Mouse (Mus musculus): ENCODE results near the gene Zdhhc17. TPM values are rescaled to one million over a fixed set of nuclear protein-coding genes. Genes with fewer than 3 reads are reported as not detected.
A peak's percentile ranks its signal among the peaks of the same experiment; 100 is the strongest.

Zdhhc17 gene
- polyA plus RNA-seq, 1 experiment: 83.2 TPM

DNA sequence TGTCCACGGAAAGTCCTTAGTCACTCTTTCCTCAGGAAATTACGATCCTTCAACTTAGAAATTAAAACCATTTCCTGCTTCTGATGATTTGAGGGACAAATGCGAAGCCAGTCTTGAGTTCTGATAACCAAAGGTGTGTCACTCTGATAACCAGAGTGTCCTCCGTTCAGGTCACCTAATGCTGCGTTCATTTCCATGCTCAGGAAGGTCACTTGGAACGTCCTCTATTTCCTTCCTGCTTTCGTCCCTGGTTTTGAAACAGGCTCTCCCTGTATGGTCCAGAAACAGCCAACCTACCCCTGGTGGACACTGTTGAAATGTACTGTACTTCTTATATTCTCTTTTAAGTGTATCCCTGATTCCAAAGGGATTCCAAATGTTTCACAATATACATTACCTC lies 74.3 kb downstream of the Zdhhc17 start:
- TF ChIP-seq POLR2A (IDR thresholded peaks at IDR 0.05; ENCODE audit: extremely low read depth, insufficient read depth, low read length) (no peak), CTCF (IDR thresholded peaks at IDR 0.05; ENCODE audit: extremely low read depth, insufficient read depth, low read length) (no peak)
- Histone ChIP-seq H3K4me1 (ENCODE audit: control insufficient read depth, insufficient read depth, low read length) (peaks cover 3% of the 10 kb centered on the region), H3K27ac (ENCODE audit: insufficient read depth, low read length) (no peak overlapping the region), H3K4me3 (ENCODE audit: insufficient read depth, low read length) (no peak overlapping the region)

DNA sequence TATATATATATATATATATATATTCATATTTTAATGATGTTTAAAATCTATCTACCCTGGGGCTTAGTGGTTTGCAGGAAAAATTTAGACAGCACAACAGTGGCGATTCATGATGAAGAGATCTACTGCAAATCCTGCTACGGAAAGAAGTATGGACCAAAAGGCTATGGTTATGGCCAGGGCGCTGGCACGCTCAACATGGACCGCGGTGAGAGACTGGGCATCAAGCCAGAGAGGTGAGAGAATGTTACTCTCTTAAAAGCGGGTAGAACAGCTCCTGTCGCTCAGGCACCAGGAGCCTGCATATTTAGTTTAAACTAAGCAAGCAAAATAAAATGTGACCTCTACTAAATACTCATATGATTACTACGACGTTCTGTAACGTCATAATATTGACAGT lies 74.9 kb downstream of the Zdhhc17 start:
- no peak for TF ChIP-seq POLR2A (IDR thresholded peaks at IDR 0.05; ENCODE audit: extremely low read depth, insufficient read depth, low read length)
- TF ChIP-seq CTCF (IDR thresholded peaks at IDR 0.05; ENCODE audit: extremely low read depth, insufficient read depth, low read length): no peak
- Histone ChIP-seq H3K27ac (ENCODE audit: insufficient read depth, low read length) (no peak overlapping the region), H3K4me3 (ENCODE audit: insufficient read depth, low read length) (no peak overlapping the region), H3K4me1 (ENCODE audit: control insufficient read depth, insufficient read depth, low read length) (peaks cover 3% of the 10 kb centered on the region)

DNA sequence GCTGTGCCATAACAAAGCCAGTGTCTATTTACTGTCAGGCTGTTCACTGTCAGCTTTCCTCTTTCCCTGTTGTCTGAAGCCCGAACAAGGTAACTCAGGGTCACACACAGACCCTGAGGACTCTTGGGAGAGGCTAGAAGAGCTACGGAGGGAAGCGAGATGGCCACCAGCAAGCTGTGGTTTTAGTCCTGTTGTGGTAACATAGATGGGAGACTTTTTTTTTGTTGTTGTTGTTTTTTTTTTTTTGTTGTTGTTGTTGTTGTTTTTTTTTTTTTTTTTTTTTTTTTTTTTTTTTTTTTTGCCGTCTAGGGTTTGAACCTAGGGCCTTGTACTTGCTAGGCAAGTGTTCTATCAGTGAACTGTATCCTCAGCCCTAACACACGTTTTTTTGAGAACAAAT lies 76.4 kb downstream of the Zdhhc17 start:
- TF ChIP-seq CTCF (IDR thresholded peaks at IDR 0.05; ENCODE audit: extremely low read depth, insufficient read depth, low read length) (no peak), POLR2A (IDR thresholded peaks at IDR 0.05; ENCODE audit: extremely low read depth, insufficient read depth, low read length) (no peak)
- Histone ChIP-seq H3K4me3 (ENCODE audit: insufficient read depth, low read length) (no peak overlapping the region), H3K27ac (ENCODE audit: insufficient read depth, low read length) (no peak overlapping the region), H3K4me1 (ENCODE audit: control insufficient read depth, insufficient read depth, low read length) (peaks cover 2% of the 10 kb centered on the region; the same call in 1 of the 2 replicates)

DNA sequence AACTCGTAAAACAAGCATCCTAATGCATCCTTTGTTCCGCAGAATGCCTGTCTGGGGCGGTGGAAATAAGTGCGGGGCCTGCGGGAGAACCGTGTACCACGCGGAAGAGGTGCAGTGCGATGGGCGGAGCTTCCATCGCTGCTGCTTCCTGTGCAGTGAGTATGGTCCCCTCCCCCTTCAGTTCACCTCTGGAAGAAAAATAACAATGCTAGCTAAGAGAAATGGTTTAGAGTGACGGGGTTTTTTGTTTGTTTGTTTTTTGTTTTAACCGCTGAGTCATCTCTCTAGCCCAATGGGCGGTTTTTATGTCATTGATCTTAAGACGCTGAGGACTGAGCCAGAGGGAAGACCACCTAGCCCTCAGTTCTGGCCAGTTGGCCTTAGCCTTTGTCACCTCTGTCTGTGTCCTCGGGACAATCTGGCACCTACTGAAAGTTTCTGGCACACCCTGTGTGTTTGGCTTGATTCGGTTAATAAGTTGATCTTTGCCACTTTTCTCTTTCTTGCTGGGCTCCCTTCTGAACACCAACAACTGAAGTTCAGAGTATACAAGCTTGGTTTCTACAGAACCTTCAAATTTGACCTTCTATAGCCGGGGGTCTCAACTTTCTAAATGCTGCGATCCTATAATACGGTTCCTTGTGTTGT lies 77.9 kb downstream of the Zdhhc17 start:
- peak overlapping the region; percentile 1; the same call in 1 of the 2 replicates for H3K4me3 ChIP-seq (ENCODE audit: insufficient read depth, low read length)
- H3K27ac ChIP-seq (ENCODE audit: insufficient read depth, low read length): no peak overlapping the region
- TF ChIP-seq POLR2A (IDR thresholded peaks at IDR 0.05; ENCODE audit: extremely low read depth, insufficient read depth, low read length) (0 out of 2 replicates have a peak, but pooled peaks have one; percentile 20), CTCF (IDR thresholded peaks at IDR 0.05; ENCODE audit: extremely low read depth, insufficient read depth, low read length) (no peak)

DNA sequence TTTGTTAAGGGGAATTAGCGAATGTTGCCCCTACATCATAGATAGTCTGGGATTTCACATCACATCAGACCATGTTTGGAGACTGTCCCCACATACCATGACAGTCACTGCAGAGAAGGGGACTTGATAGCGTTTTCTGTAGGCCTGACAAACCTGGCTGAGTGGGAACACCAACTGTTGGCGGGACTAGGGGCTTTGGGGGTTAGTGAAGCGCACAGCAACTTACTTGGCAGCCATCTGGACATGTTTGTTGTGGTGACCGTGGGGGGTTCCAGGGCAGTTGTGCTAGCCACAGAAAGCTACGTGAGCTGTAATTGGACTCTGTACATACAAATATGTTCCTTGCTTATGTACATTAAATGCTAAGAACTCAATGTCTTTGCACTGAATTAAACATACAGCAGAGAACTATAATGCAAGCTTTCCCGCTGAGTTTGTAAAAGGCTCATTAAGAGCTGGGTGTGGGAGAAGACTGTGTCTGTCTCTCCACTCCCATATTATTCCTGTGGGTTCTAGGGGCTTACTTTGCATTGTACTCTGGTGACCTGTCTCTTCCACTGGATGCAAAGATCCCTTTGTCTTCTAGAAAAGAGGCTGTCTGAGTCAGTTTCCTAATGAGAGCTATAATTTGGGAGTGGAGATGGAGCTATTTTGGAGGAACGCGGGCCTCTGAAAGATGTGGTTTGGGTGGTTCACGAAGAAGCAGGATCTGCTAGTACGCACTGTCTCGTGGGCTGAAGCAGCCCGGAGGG lies 78.6 kb downstream of the Zdhhc17 start:
- Histone ChIP-seq H3K4me3 (ENCODE audit: insufficient read depth, low read length) (peak overlapping the region; percentile 1; the same call in 1 of the 2 replicates), H3K4me1 (ENCODE audit: control insufficient read depth, insufficient read depth, low read length) (no peaks in the 10 kb centered on the region), H3K27ac (ENCODE audit: insufficient read depth, low read length) (no peak overlapping the region)
- TF ChIP-seq CTCF (IDR thresholded peaks at IDR 0.05; ENCODE audit: extremely low read depth, insufficient read depth, low read length) (no peak), POLR2A (IDR thresholded peaks at IDR 0.05; ENCODE audit: extremely low read depth, insufficient read depth, low read length) (no peak)

More for the DNA sequence above, 77.9 kb downstream of the Zdhhc17 start:
- no peaks in the 10 kb centered on the region for H3K4me1 ChIP-seq (ENCODE audit: control insufficient read depth, insufficient read depth, low read length)

DNA sequence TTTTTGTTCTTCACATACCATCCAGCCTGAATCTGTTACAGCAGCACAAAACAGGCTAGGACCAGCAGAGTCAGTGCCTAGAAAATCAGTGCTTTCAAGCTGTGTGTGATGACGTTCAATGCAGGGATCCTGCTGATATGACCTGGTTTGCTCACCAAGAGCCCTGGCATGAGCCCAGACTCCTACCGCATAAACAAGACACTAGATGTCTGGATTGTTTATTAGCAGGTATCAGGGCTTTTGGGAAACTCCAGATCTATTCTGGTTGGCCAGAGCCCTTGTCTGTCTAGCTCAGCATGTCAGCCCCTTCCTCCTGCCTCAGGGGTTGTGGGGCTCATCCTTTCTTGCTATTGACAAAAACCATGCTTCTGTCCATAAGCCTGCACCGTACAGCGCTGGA lies 80.2 kb downstream of the Zdhhc17 start:
- Histone ChIP-seq H3K4me3 (ENCODE audit: insufficient read depth, low read length) (no peak overlapping the region), H3K27ac (ENCODE audit: insufficient read depth, low read length) (no peak overlapping the region)
- TF ChIP-seq POLR2A (IDR thresholded peaks at IDR 0.05; ENCODE audit: extremely low read depth, insufficient read depth, low read length): no peak
- no peak for TF ChIP-seq CTCF (IDR thresholded peaks at IDR 0.05; ENCODE audit: extremely low read depth, insufficient read depth, low read length)

DNA sequence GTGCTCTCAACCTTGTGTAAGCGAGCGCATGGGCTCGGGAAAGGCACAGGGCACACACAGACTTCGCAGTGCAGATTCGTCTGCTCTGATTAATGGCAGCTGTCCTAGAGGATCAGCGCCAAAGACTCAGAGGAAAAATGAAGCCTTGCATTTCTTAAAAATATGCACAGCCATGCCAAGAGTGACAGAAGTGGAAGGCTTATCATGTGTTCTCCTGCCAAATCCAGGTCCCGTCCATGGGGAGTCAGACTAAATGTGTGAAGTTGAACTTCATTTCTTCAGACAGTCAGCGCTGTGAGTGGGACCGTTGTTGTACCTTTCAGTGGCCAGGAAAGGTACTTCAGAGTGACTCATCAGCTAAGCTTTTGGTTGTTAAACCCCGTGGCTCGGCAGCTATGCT lies 82.4 kb downstream of the Zdhhc17 start:
- Histone ChIP-seq H3K27ac (ENCODE audit: insufficient read depth, low read length) (no peak overlapping the region), H3K4me3 (ENCODE audit: insufficient read depth, low read length) (no peak overlapping the region), H3K4me1 (ENCODE audit: control insufficient read depth, insufficient read depth, low read length) (no peaks in the 10 kb centered on the region)
- TF ChIP-seq POLR2A (IDR thresholded peaks at IDR 0.05; ENCODE audit: extremely low read depth, insufficient read depth, low read length): no peak
- TF ChIP-seq CTCF (IDR thresholded peaks at IDR 0.05; ENCODE audit: extremely low read depth, insufficient read depth, low read length): no peak

More for the DNA sequence above, 80.2 kb downstream of the Zdhhc17 start:
- no peaks in the 10 kb centered on the region for H3K4me1 ChIP-seq (ENCODE audit: control insufficient read depth, insufficient read depth, low read length)

DNA sequence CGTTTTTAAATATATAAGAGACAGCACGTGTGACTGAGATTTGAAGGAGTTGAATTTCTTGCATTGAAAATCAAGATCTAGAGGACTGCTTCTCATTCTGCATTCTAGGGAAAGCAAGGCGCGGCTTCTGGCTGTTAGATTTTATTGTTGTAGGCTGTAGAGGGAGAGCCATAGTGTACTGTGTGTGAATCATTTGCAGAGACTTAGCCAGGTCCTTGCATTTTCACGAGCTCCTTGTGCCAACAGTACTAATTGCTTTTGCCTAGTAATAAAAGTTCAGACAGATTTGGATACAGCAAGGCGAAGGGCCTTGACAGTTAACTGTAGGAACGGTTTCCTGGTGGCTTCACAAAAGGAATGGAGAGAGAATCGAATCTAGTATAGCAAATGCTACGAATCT lies 87.3 kb downstream of the Zdhhc17 start:
- no peak for TF ChIP-seq CTCF (IDR thresholded peaks at IDR 0.05; ENCODE audit: extremely low read depth, insufficient read depth, low read length)
- no peak for TF ChIP-seq POLR2A (IDR thresholded peaks at IDR 0.05; ENCODE audit: extremely low read depth, insufficient read depth, low read length)
- H3K4me1 ChIP-seq (ENCODE audit: control insufficient read depth, insufficient read depth, low read length): no peaks in the 10 kb centered on the region
- no peak overlapping the region for H3K4me3 ChIP-seq (ENCODE audit: insufficient read depth, low read length)
- H3K27ac ChIP-seq (ENCODE audit: insufficient read depth, low read length): no peak overlapping the region

DNA sequence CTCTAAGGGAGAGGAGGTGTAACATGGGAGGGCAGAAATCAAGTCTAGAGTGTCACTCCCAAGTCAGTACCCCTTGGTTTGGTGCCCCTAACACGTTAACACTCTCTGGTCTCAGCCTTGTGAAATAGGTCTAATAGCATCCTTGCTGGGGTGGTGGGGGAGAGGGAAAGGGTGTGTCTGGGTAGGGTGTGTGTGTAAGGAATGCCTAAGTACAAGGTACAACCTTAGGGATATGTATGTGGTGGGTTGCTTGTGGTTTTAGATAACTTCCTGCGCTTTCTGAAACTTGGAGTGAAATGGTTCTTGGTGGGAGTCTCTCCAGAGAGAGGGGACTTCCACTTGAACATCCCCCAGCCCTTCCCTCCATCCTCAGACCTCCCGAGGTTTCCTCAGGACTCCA lies 88.0 kb downstream of the Zdhhc17 start:
- Histone ChIP-seq H3K27ac (ENCODE audit: insufficient read depth, low read length) (no peak overlapping the region), H3K4me1 (ENCODE audit: control insufficient read depth, insufficient read depth, low read length) (no peaks in the 10 kb centered on the region), H3K4me3 (ENCODE audit: insufficient read depth, low read length) (no peak overlapping the region)
- TF ChIP-seq POLR2A (IDR thresholded peaks at IDR 0.05; ENCODE audit: extremely low read depth, insufficient read depth, low read length): no peak
- TF ChIP-seq CTCF (IDR thresholded peaks at IDR 0.05; ENCODE audit: extremely low read depth, insufficient read depth, low read length): no peak
